Mouse (Mus musculus): ENCODE results near the gene Scamp1. TPM values are rescaled to one million over a fixed set of nuclear protein-coding genes. Genes with fewer than 3 reads are reported as not detected.

Gene Scamp1
- polyA plus RNA-seq, 1 experiment from 2014 or later: 33.2 TPM

Other genes starting within 250 kb of the Scamp1 start
- gene Lhfpl2, start 228.1 kb downstream of the Scamp1 start, polyA plus RNA-seq (2015; fragmentation: Nextera tagmentation; extraction: Ambion mirVana): 69.5 and 79.1 TPM in 2 replicates
- 44.9 and 46.0 TPM in 2 replicates for gene Ap3b1, start 73.1 kb upstream of the Scamp1 start, polyA plus RNA-seq (2015; fragmentation: Nextera tagmentation; extraction: Ambion mirVana)

All from limb, embryonic 13.5 days (tissue).